Mouse (Mus musculus) ES-E14 (cell line): ENCODE data around the gene Dkk1. TPM values are rescaled to one million over a fixed set of nuclear protein-coding genes. Genes with fewer than 3 reads are reported as not detected.
"Not testable (repeated sequence)": the region's sequence is repeated elsewhere in the genome, so short reads cannot be mapped to it uniquely, and the experiment has no call there.

Experiments
- DNase-seq: peaks from one replicate; pipeline ENCODE4 v3.0.0-alpha.2; 2013; ENCODE audit warnings: low read depth, low spot score
- H3K27ac ChIP-seq: 2 replicates; pipeline ENCODE4 v1.5.1; 2012; ENCODE audit warnings: low read depth, mild to moderate bottlenecking, low read length, moderate library complexity, mixed read lengths; ENCODE audit not compliant: poor library complexity, insufficient read depth, severe bottlenecking
- H3K36me3 ChIP-seq: 2 replicates; pipeline ENCODE4 v1.6.1; 2012; ENCODE audit warnings: mild to moderate bottlenecking, low read length, moderate library complexity, mixed read lengths; ENCODE audit not compliant: control insufficient read depth, poor library complexity, insufficient read depth, severe bottlenecking
- H3K4me1 ChIP-seq, 2 experiments: fragments of 150-350 bp in 1 of 2; sonication (generic) in 1 of 2; 2 replicates each; pipeline ENCODE4 v1.6.1; 2012; ENCODE audit warnings: low read length in 2 of 2, mild to moderate bottlenecking in 1 of 2, mixed read lengths in 1 of 2; ENCODE audit not compliant: control insufficient read depth in 2 of 2, insufficient read depth in 2 of 2, poor library complexity in 1 of 2
- H3K4me3 ChIP-seq, 2 experiments: fragments of 150-350 bp in 1 of 2; sonication (generic) in 1 of 2; 2 replicates each; pipeline ENCODE4 v1.5.1; 2012; ENCODE audit warnings: low read length in 2 of 2, low read depth in 1 of 2, mild to moderate bottlenecking in 1 of 2, mixed read lengths in 1 of 2; ENCODE audit not compliant: insufficient read depth in 1 of 2, poor library complexity in 1 of 2, severe bottlenecking in 1 of 2
- H3K9ac ChIP-seq: 2 replicates; pipeline ENCODE4 v1.6.1; 2012; ENCODE audit warnings: low read depth, mild to moderate bottlenecking, low read length, mixed read lengths; ENCODE audit not compliant: poor library complexity, insufficient read depth, severe bottlenecking
- H3K9me3 ChIP-seq: fragments of 150-350 bp; sonication (generic); 2 replicates; pipeline ENCODE4 v1.6.1; 2012; ENCODE audit warnings: low read depth, mild to moderate bottlenecking, low read length; ENCODE audit not compliant: control insufficient read depth, insufficient read depth
- CHD2 ChIP-seq: IDR thresholded peaks from 2 replicates; pipeline ENCODE4 v1.6.1; 2014; ENCODE audit warnings: mild to moderate bottlenecking, low read depth, low read length, inconsistent platforms
- HCFC1 ChIP-seq: IDR thresholded peaks from 2 replicates; pipeline ENCODE4 v1.6.1; 2012; ENCODE audit warnings: low read length, inconsistent platforms, borderline replicate concordance; ENCODE audit not compliant: insufficient read depth
- MAFK ChIP-seq: IDR thresholded peaks from 2 replicates; pipeline ENCODE4 v1.6.1; 2014; ENCODE audit warnings: mild to moderate bottlenecking, low read depth, low read length, inconsistent platforms; ENCODE audit not compliant: insufficient read depth
- ZC3H11A ChIP-seq: IDR thresholded peaks from 2 replicates; pipeline ENCODE4 v1.6.1; 2012; ENCODE audit warnings: low read depth, mild to moderate bottlenecking, inconsistent platforms, low read length, borderline replicate concordance
- ZNF384 ChIP-seq: IDR thresholded peaks from 2 replicates; pipeline ENCODE4 v1.6.1; 2012; ENCODE audit warnings: low read depth, low read length, inconsistent platforms
- in situ Hi-C, 2 experiments: fragments of 600-800 bp; cut with MboI; formaldehyde crosslinking; loops; one replicate each; pipeline ENCODE4 v1.15.1; 2025; ENCODE audit warnings: low sequenced_read_pairs in 2 of 2, inconsistent platforms in 1 of 2; ENCODE audit not compliant: unreplicated experiment in 2 of 2
- total RNA-seq: library from RNA; depleted of rRNA; stranded (reverse); fragments of 300-350 nt; gene quantifications from 2 replicates; pipeline ENCODE4 v1.2.3, GENCODE M21; 2012

Dkk1 gene
- total RNA-seq, 1 experiment: 7.9 TPM

- H3K27ac ChIP-seq: no peak overlapping the region
Observed at GRCm38 (mm10) chr19:30548411-30549043, 938 bp downstream of the Dkk1 start.

GRCm38 (mm10) chr19:30539365-30539941, 10.0 kb downstream of the Dkk1 start:
- H3K4me1 ChIP-seq, in situ Hi-C loops, H3K9ac ChIP-seq, H3K27ac ChIP-seq, DNase-seq, H3K4me3 ChIP-seq, H3K36me3 ChIP-seq, H3K9me3 ChIP-seq: not testable (repeated sequence)

More at GRCm38 (mm10) chr19:30548411-30549043, 938 bp downstream of the Dkk1 start:
- TF ChIP-seq MAFK (no peak), ZC3H11A (no peak), CHD2 (no peak), HCFC1 (no peak), ZNF384 (no peak)
- Histone ChIP-seq H3K9me3 (no peaks in the 10 kb centered on the region), H3K4me1 (peaks cover 2 to 8% of the 10 kb centered on the region in 2 experiments; a peak in 1 of 4 replicates), H3K9ac (no peak overlapping the region), H3K4me3 (peak overlapping the region; percentile 60 to 64), H3K36me3 (no peaks in the 10 kb centered on the region)
- peak; percentile 22 for DNase-seq
- in situ Hi-C loops: no loop called here

GRCm38 (mm10) chr19:30516771-30517170, 32.7 kb downstream of the Dkk1 start:
- Histone ChIP-seq H3K9ac (no peak overlapping the region), H3K27ac (no peak overlapping the region), H3K4me3 (no peak overlapping the region), H3K4me1 (peaks cover 0 to 2% of the 10 kb centered on the region in 2 experiments; a peak in 1 of 4 replicates), H3K36me3 (no peaks in the 10 kb centered on the region), H3K9me3 (no peaks in the 10 kb centered on the region)
- DNase-seq: no peak
- TF ChIP-seq MAFK (no peak), CHD2 (no peak)
- in situ Hi-C loops: no loop called here

- Histone ChIP-seq H3K36me3 (no peaks in the 10 kb centered on the region), H3K9me3 (no peaks in the 10 kb centered on the region), H3K4me3 (no peak overlapping the region), H3K9ac (no peak overlapping the region), H3K27ac (no peak overlapping the region), H3K4me1 (no peaks in the 10 kb centered on the region)
- in situ Hi-C loops: no loop called here
- no peak for DNase-seq
- no peak for TF ChIP-seq HCFC1
- TF ChIP-seq ZNF384: no peak
- TF ChIP-seq ZC3H11A: no peak
- TF ChIP-seq MAFK: no peak
- no peak for TF ChIP-seq CHD2
Observed at GRCm38 (mm10) chr19:30510481-30510880, 39.0 kb downstream of the Dkk1 start.

GRCm38 (mm10) chr19:30505497-30505896, 44.0 kb downstream of the Dkk1 start:
- no peaks in the 10 kb centered on the region for H3K36me3 ChIP-seq
- DNase-seq: peak; percentile 62
- H3K4me1 ChIP-seq: peaks cover 0 to 2% of the 10 kb centered on the region in 2 experiments; a peak in 1 of 4 replicates
- no peak overlapping the region for H3K9ac ChIP-seq
- no peak overlapping the region for H3K4me3 ChIP-seq
- TF ChIP-seq HCFC1: no peak
- no peak; the same call in 1 of the 2 replicates for TF ChIP-seq MAFK
- TF ChIP-seq ZC3H11A: no peak
- 0 out of 2 replicates have a peak, but pooled peaks have one; percentile 30 for TF ChIP-seq CHD2
- in situ Hi-C loops: no loop called here
- H3K27ac ChIP-seq: no peak overlapping the region
- no peaks in the 10 kb centered on the region for H3K9me3 ChIP-seq
